Mouse (Mus musculus): Measurements from ENCODE around the gene Ercc6l2.

GRCm38 (mm10) chr13:63799940-63800339, 15.1 kb upstream of the Ercc6l2 start:
- TF ChIP-seq CTCF (IDR thresholded peaks at IDR 0.05; ENCODE audit: low read depth) = no peak
- no peak for TF ChIP-seq EP300 (IDR thresholded peaks at IDR 0.05; ENCODE audit: low read depth)
